Mouse (Mus musculus): ENCODE measurements around the gene Mmel1.

Mmel1 gene

GRCm38 (mm10) chr4:154942632-154943322, 73.4 kb downstream of the Mmel1 start:
- DNase-seq = no peak

GRCm38 (mm10) chr4:154943323-154944039, 74.1 kb downstream of the Mmel1 start:
- DNase-seq = no peak

- DNase-seq = peak; percentile 71 to 77
These were observed 74.8 kb downstream of the Mmel1 start for GRCm38 (mm10) chr4:154944121-154944590.
